Mouse (Mus musculus) frontal cortex, postnatal 36 days (tissue): ENCODE measurements at regions not wholly inside any gene's neighbourhood (a gene's known extent, or its start where the extent isn't known, plus 50 kb on each side); places are given as distances from the start of the nearest gene placed in this dataset.

Source experiments
- DNase-seq, 2 experiments: peaks; one replicate each; pipeline ENCODE4 v3.0.0; 2022; ENCODE audit warnings: low spot score in 2 of 2

DNA sequence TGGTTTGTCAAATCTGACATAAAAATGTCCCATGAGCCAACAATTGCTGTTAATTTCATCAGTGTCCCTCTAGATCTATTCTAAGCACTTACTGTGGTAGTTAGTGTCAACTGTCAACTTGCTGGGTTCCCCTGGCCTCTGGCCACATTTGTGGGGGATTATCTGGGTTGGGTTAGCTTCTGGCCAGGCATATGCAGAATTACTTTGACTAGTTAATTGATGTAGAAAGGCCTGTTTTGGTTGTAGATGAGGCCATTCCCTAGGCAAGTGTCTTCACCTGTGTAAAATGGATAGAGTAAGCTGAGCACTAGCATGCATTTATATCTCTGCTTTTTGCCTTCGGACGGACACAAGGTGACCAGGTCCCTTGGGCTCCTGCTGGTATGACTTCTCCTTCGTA is 283.9 kb downstream of the 1810013L24Rik start:
- no peak for DNase-seq

DNA sequence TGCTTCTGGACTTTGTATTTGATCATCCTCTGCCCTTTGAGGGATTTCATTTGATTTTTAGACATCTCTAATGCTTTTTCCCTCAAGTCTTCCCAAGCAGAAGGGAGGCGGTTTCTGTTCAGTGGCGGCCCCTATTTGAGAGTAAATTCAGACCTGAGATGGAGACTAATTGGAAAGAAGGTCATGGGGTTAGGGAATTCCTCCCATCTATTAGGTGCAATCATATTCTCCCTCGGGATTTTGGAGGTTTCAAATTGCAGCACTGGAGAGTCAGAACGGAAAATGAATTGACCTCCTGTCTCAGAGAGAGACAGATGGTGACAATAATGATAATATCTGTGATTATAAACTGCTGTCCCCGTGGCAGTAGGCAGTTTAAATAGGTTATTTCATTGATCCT is 285.6 kb downstream of the 1810013L24Rik start:
- DNase-seq, result no peak

DNA sequence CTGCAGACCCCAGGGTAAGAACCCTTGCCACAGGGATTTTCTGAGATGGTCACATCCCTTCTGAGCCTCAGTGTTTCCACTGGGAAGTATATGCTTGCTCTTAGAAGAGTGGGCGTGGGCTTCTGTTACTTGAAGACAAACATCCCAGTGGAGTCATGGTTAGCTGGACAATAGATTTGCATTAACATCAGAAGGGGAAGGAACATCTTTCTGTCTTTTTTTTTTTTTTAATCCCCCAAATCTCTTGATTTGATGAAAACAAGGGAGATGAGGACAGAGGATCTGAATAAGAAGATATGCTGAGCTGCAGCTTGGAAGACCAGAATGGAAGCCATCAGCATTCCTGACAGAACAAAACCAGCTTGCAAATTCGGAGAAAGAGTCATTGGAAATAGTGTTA is 291.7 kb downstream of the 1810013L24Rik start:
- no peak for DNase-seq

DNA sequence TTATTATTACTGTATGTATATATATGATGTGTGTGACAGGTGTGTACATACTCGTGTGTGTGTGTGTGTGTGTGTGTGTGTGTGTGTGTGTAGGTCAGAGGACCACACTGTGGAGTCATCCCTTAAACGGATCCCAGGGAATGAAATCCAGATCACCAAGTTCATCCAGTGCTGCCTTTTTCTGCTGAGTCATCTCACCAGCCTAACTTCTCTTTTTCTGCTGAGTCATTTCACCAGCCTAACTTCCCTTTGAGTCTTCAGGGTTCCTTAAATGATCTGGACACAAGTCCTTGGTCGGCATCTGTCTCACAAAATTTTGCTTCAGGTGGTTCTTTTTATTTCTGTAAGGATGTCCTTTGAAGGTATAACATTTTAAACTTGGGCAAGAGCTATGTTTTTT is 302.2 kb downstream of the 1810013L24Rik start:
- no peak for DNase-seq

DNA sequence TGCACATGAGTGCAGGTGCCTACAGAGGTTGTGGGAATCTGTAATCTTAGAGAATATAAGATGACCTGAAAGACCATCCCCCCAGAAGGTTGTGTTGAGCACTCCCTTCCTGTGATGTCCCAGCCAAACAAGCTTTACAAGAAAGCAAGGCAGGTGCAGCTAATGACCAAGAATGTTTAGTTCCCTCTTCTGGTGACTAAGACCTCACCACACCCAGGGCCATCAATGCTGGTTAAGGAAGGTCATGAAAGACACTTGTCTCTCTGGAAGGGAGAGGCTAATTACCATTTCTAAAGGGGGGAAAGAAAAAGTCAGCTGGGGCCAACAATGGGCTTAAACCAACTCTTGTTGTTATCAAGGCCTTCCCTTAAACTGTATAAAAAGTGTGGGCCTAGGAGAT is 302.9 kb downstream of the 1810013L24Rik start:
- no peak for DNase-seq

DNA sequence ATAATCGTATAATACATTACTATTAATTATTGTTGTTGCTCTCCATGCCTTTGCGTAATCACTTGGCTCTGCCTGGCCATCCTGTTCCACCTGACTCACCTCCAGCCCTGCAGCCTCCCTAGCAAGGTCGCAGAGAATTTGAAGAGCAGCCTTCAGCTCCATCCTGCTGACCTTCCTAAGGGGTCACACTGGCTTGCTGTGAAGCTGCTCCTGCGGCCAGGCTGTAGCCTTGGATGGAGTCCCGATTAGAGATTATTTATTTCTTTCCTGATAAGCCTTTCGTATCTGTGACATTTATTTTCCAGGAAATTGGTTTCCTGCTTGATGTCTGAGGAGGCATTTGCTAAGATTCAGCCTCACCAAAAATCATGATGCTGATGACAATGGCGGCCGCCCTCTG is 305.5 kb downstream of the 1810013L24Rik start:
- DNase-seq, result no peak

DNA sequence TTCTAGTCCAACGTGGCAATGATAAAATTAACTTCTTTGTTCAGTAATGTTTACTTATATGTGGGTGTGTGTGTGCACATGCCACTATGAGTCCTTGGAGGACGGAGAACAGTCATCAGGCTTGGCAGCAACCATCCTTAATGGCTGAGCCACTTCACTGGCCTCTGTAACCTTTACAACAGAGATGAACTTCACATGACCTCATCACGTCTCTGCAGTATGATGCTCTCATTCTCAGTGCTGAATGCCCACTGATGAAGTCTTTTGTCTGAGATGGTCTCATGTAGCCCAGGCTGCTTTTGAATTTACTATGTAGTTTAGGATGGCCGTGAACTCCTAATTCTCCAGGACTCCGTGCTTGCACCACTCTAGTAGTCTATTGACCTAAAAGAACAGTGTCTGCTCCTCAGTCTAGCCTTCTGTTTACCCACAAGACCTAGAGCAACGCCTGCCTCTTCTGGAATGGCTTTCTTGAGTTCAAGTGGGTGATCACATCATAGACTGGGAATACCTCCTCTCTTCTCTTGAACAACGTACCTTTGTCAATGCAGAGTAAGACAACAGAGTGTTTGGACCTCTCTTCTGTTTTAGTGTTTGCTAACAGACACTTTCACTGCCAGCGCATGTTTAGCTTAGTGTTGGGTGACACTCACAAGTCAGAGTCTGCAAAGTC is 308.8 kb downstream of the 1810013L24Rik start:
- no peak for DNase-seq

DNA sequence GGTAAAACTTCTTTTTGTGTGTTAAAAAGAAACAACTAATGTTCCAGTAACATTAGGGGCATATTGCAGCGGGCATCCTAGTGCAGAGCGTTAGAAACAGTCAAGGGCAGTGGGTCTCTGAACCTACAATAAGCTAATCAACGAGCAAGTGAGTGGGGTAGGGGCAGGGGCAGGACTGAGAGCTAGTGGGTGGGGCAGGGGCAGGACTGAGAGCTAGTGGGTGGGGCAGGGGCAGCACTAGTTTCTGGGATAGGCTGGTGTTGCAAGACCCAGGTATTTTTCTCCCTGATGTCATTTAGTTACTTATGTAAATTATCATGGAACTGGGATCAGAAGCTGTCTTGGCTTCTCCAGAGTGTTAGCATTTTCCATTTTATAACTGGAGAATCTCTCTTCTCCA is 309.5 kb downstream of the 1810013L24Rik start:
- no peak for DNase-seq

DNA sequence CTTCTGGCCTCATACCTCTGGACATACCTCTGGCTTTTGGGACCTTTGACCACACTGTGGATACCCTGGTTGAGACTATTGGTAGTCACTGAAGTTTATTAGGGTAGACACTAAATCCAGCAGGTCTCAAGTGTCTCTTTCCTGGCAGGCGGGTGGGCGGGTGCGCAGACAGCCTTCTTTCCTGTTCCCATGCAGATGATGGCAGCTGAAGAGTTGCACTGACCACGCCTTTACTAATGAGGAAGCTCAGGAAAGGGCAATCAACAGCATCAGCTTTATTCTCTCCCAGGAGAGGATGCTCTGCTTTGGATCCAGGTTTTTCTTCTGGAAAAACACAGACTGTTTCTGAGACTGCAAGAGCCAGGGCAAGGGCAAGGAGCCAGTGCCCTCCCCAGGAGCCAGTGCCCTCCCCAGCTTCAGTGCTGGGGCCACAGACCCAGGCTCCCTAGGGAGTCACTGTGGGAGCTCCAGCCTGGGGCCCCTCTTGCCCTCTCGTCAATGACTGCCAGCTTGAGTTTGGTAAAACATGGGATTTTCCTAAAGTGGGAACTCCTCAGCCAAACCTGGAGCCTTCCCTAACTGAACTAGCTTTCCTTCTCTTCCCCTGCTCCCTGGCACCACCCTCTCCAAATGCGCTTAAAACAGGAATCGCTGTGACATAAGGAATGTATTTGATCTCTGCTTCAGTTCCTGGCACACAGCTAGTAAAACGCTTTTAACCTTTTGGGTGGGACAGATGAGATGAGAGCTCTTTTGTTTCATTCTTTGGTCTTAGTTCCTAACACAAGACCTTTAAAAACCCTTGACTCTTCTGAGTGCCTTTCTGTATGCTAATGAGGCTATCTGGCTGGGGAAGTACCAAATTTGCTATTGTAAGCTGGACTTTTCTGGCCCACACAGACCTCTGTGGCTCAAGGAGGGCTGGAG is 319.6 kb downstream of the 1810013L24Rik start:
- DNase-seq, result no peak

DNA sequence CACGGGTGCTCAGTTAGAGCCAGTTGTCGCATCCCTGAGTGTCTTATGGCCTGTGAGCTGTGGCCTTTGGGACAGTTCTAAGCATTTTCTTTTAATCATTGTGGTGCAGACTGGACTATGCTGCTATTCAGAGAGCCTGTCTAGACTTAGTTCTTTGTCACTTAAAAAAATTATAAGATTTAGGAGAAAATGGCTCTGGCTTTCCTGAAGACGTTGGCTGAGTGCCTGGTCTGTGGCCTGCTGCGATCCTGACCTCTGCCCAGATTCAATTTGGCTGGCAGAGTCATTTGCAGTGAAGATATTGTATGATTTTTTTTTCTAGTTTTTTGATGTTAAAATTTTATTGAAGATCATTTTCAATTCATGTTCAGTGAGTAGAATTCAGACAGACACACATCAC is 322.0 kb downstream of the 1810013L24Rik start:
- DNase-seq, result no peak

DNA sequence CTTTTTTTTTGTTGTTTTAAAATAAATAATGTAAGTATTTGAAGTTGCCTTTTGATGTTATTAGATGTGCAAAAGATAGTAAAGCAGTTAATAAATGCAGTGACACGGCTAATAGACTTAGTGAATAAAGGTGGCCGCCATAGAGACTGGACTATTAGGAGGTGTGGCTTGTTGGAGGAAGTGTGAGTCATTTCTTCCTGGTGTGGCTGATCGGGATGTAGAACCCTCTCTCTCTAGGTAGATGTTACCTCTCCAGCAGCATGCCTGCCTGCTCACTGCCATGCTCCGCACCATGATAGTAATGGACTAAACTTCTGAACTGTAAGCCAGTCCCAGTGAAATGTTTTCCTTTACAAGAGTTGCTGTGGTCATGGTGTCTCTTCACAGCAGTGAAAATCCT is 323.6 kb downstream of the 1810013L24Rik start:
- no peak for DNase-seq

DNA sequence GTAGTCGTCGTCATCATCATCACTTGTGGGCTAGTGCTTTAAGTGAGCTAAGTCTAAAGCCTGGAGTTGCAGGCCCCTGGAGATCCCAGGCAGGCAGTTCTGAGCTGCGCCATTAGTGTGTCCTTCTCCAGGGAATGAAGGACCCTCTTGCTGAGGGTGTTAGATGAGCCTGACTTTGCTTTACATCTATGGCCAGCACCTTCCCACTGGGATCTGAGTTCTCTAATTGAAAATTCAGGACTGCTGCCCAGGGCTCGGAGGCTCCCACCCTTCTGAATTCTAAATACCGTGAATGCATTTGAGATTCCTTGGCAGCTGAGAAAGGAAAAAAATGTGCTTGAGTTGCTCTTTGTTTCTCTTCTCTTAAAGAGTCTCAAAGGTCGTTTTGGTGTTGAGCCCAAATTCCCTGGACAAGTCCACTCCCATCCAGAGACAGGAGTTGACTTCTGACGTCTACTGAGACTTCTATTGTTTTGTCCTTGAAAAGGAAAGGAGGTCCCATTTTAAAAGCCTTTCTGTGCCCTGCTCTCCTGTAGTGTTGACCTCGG is 335.9 kb downstream of the 1810013L24Rik start:
- no peak for DNase-seq

DNA sequence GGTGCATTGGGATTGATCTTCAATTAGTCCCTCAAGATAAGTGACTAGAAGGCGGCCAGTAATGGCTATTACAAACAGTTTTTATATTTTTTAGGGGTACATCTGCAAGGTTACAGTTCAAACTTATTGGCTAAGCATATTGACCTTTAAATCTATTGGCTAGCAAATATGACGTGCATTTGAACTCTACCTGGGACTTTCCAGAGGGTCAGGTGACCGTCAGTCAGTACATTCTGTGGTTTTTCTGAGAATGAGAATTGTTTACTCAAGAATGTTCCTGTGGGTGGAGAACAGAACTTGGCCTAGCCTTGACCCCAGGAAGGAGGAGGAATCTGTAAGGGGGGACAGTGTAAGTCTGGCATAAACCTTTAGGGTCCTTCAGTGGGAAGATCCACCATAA is 346.5 kb downstream of the 1810013L24Rik start:
- DNase-seq, result no peak

DNA sequence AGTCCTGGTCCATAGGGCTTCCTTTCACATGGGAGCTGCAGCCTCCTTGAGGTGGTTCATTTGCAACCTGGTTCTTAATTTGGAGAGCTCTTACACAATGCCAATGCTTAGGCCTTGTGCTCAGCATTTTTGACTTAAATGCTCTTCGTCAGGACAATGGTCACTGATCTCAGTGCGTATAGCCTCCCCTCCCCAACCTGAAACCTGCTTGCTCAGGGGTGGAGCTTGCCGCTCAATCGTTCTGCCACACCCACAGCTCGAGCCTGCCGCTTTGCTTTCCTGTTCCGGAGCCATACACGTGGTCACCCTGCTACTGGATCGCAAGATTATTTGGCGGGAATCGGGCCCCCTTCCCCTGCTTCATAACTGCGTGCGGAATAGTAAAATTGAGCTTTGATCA is 365.9 kb downstream of the 1810013L24Rik start:
- no peak for DNase-seq

DNA sequence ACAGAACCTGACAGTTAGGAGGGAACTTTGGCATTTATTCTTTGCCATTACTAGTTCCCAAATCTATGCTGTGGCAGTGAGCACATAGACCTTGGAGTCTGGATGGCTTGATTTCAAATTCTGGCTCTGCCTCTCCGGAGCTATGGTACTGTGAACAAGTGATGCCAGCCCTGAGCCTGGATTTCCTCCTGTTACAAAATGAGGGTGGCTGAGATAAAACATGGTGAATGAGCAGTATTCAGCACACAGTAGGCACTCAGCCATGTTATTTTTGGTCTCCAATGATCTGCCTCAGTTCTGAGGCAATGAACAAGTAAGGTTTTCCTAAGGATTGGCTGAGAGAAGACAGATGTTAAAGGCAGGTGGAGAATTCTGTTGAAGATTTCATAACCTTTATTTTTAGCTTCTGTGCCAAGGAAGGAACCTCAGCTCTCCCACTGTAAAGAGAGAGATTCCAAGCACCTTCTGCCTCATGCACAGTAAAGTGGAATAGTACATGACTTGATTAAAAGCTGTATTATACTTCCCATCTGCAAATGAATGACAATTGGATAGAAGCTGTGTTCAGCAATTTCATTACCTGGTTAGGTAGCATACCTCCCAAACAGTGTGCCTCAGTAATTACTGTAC is 369.1 kb downstream of the 1810013L24Rik start:
- DNase-seq, result peak; percentile 15 to 44

DNA sequence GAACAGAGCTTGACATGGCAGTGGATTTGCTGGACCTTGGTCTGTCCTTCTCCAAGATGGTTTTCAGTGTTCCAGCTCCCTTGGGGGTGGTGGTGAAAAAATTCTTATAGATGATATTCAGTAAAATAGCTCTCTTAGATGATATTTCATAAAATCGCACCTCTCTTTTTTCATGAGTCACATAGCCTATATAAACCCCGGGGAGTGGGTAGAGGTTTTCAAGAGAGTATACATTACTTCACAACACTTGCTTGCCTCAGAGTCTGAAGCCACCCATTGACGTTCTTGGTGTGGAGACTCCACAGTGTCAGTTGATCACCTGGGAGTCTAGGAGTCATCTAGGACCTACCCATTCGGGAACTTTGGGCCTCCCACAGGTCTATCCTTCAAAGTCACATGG is 378.7 kb downstream of the 1810013L24Rik start:
- DNase-seq, result peak in 1 of 2 experiments; percentile 8

DNA sequence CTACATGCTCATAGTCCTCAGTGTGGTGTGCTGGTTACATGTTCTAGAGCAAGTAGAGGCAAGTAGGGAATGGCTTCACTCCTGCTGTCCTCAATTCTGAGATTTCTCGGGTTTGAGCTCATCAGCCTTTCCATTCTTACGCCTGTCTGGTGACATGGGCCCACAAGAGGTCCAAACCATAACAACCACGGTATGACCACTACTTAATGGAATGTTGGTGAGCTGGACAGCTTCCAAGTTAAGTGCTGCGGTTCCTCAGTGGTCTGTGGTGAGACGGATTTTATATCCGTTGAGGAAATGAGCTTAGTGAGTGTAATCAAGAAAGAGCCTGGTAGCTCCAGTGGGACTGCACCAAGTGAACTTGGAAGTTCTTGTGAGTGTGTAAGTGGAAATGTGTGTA is 381.6 kb downstream of the 1810013L24Rik start:
- no peak for DNase-seq

DNA sequence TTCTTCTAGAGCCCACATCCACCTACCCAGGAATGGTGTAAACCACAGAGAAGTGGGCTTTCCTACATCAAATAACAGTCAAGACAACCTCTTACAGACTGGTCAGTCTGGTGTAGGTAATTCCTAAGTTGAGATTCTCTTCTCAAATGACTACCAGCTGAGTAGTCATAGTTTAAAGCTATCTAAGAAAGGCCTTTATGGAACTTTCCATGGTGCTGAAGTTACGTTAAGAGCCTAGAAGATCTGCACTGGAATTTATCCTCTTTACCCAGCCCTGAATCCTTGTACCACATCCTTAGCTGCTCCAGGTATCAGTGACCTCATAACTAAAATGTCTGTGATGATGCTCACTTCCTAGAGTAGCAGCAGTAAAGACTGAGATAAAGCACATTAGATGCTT is 385.2 kb downstream of the 1810013L24Rik start:
- no peak for DNase-seq

DNA sequence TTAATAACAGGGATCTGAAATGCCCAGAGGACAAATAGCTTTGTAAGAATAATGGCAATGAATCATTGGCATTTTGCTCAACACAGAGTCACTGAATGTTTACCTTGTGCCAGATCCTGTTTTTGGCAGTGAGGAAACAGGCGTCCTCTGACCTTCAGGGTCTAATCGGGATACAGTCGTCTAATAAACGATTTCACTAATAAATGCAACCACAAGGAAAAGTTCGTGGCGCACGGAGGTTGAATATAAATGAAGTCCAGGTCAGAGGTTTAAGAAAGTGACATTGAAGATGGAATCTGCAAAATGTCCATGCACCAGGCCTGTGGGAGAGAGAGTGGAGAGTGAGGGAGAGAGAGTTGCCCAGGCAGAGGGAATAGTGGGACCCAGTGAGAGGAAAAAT is 387.5 kb downstream of the 1810013L24Rik start:
- DNase-seq, result no peak

DNA sequence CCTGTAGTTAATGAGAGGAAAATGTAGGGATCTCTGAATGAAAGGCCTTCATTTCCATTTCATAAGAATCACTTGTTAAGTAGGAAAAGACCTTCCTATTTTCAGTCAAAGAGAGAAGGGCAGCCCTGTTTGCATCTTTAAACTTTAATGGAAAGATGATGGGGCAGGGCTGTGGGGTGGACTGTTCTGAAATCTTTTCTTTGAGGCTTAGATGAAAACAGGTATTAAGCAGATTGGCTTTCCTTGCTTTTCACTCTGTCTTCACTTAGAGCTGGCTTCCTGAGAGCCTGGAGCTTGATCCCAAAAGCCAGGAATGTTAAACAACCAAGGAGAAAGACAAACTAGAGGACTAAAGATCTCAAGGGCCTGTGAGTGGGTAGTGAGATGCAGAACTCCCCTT is 400.3 kb downstream of the 1810013L24Rik start:
- no peak for DNase-seq

DNA sequence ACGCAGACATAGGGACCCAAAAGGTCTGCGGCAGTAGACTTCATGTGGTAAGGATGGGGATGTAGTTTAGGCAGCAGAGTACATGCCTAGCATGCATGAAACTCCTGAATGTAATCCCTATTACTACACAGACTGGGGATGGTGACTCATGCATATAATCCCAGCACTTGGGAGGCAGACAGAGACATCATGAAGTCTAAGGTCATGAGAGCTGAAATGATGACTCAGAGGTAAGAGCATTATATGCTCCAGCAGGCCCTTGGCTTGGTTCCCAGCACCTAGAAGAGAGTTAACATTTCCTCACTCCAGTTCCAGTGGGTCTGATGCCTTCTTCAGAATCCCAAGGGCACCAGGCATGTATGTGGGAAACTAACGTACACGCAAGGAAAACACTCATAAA is 412.2 kb downstream of the 1810013L24Rik start:
- no peak for DNase-seq

DNA sequence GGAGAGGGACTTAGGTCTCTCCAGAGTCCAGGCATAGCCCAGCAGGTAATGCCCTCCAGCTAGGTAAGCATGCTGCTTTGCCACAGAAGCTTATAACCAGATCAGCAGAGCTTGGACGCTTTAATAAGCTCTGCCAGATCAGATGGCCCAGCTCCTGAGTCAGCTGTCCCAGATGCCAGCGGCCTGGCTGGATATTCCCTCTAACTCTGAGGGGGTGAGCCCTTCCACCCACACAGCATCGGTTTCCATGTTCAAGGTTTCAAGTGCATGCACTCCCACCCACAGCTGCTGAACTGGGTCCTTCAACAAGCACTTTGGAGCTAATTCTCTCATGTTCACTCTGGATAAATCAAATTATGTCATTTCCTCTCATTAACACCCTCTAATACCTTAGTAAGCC is 417.3 kb downstream of the 1810013L24Rik start:
- no peak for DNase-seq
